Comparison of ENCODE assay signal across 8 mouse cellular contexts in genomic region chr9:102492031-102492795, GRCm38 (mm10). TPM values are rescaled to one million over a fixed set of nuclear protein-coding genes. Genes with fewer than 3 reads are reported as not detected.
DNase-seq lines count a peak whose midpoint lies in the region; ATAC-seq and TF ChIP-seq lines count a peak whose summit lies in the region.

No protein-coding gene starts in this region.

- intact Hi-C loops in gastrocnemius, adult 2 months (cut with DNase I) = no loop called here
- intact Hi-C loops in gastrocnemius, postnatal 14 days (cut with DNase I; ENCODE audit: low total_unique reads) = no loop called here

- no peaks in the 10 kb centered on the region for H3K27me3 ChIP-seq in midbrain, embryonic 12.5 days
- H3K27me3 ChIP-seq in midbrain, embryonic 13.5 days = 0 out of 2 replicates have a peak, but pooled peaks cover 2% of the 10 kb centered on the region

- no peak overlapping the region for H3K4me2 ChIP-seq in midbrain, embryonic 12.5 days (replicated peaks)
- H3K4me2 ChIP-seq in midbrain, embryonic 13.5 days (replicated peaks) = no peak overlapping the region

- peak; percentile 51 for TF ChIP-seq CTCF in gastrocnemius, adult 2 months (IDR thresholded peaks at IDR 0.05)
- TF ChIP-seq CTCF in embryonic fibroblast, embryonic 13.5 days (IDR thresholded peaks at IDR 0.05; ENCODE audit: borderline replicate concordance, insufficient read depth, low read length) = 0 out of 2 replicates have a peak, but pooled peaks have one; percentile 1

- no peak overlapping the region for H3K9ac ChIP-seq in midbrain, embryonic 12.5 days (replicated peaks)
- H3K9ac ChIP-seq in midbrain, embryonic 13.5 days (replicated peaks) = no peak overlapping the region

- 0 out of 2 replicates have a peak, but pooled peaks have one; percentile 23 for ATAC-seq in midbrain, embryonic 12.5 days (ENCODE audit: low FRiP score, low read depth)
- no peak for ATAC-seq in midbrain, embryonic 13.5 days

- no peaks in the 10 kb centered on the region for H3K4me1 ChIP-seq in midbrain, embryonic 12.5 days
- H3K4me1 ChIP-seq in midbrain, embryonic 13.5 days (replicated peaks) = peaks cover 12% of the 10 kb centered on the region
- H3K4me1 ChIP-seq in embryonic fibroblast, embryonic 13.5 days (ENCODE audit: control insufficient read depth, insufficient read depth, low read length) = no peaks in the 10 kb centered on the region

- DNase-seq in gastrocnemius, adult 2 months = no peak
- DNase-seq in gastrocnemius, adult 8-10 months (ENCODE audit: low spot score in 2 of 2) = no peak
- DNase-seq in thymus, postnatal 14 days = peak; percentile 47
- DNase-seq in gastrocnemius, postnatal 14 days = no peak
- DNase-seq in adrenal gland, adult 8-10 months = no peak

- 46% methylated on average over 12 of the region's 12 CpGs for WGBS in midbrain, embryonic 12.5 days
- WGBS in midbrain, embryonic 13.5 days = 44% methylated on average over 12 of the region's 12 CpGs

- H3K9me3 ChIP-seq in midbrain, embryonic 12.5 days = no peaks in the 10 kb centered on the region
- no peaks in the 10 kb centered on the region for H3K9me3 ChIP-seq in midbrain, embryonic 13.5 days

- no peaks in the 10 kb centered on the region for H3K36me3 ChIP-seq in midbrain, embryonic 12.5 days
- no peaks in the 10 kb centered on the region for H3K36me3 ChIP-seq in midbrain, embryonic 13.5 days

- peak overlapping the region; percentile 91 for H3K27ac ChIP-seq in gastrocnemius, adult 2 months
- no peak overlapping the region for H3K27ac ChIP-seq in midbrain, embryonic 12.5 days (replicated peaks)
- H3K27ac ChIP-seq in midbrain, embryonic 13.5 days = no peak overlapping the region
- H3K27ac ChIP-seq in embryonic fibroblast, embryonic 13.5 days (ENCODE audit: insufficient read depth, low read length) = no peak overlapping the region

- H3K4me3 ChIP-seq in gastrocnemius, adult 2 months = no peak overlapping the region
- no peak overlapping the region for H3K4me3 ChIP-seq in midbrain, embryonic 12.5 days
- no peak overlapping the region for H3K4me3 ChIP-seq in midbrain, embryonic 13.5 days (replicated peaks)
- no peak overlapping the region for H3K4me3 ChIP-seq in embryonic fibroblast, embryonic 13.5 days (ENCODE audit: insufficient read depth, low read length)

- no peak for TF ChIP-seq POLR2A in embryonic fibroblast, embryonic 13.5 days (IDR thresholded peaks at IDR 0.05; ENCODE audit: low read depth, low read length)

RNA-seq across cellular contexts. Expression of gene Ky, which starts 13.3 kb away (rescaled TPM):
- total RNA-seq in gastrocnemius, adult 2 months (2021) = 100 to 1,000 TPM in 1 of 2 experiments, 10 to 100 TPM in 1; 97.3 to 101 TPM
- total RNA-seq in gastrocnemius, adult 8-10 months (2022) = 100 to 1,000 TPM in 3 of 4 experiments, 10 to 100 TPM in 1; 68.4 to 165 (median 129) TPM
- 0.17 and 0.61 TPM in 2 replicates for polyA plus RNA-seq in midbrain, embryonic 12.5 days (2016; fragmentation: Nextera tagmentation; extraction: Ambion mirVana)
- 0.17 and 0.32 TPM in 2 replicates for polyA plus RNA-seq in midbrain, embryonic 13.5 days (2015; fragmentation: Nextera tagmentation; extraction: Ambion mirVana)
- polyA plus RNA-seq in embryonic fibroblast, embryonic 13.5 days (2011; ENCODE audit: insufficient read length, low read depth, missing spikeins) = not detected in 2 replicates
- total RNA-seq in gastrocnemius, postnatal 14 days (2021) = 100 to 1,000 TPM; 124 to 167 TPM
- total RNA-seq in adrenal gland, adult 8-10 months (2022) = 1 to 10 TPM in 1 of 4 experiments, under 1 TPM in 3; 0.56 to 1.9 (median 0.72) TPM

Comparison
In these comparisons a context has a peak if more than half of its experiments do, and no peak if none do; other contexts are left out.
1. RNA of gene Ky, which starts 13.3 kb away (total RNA-seq): 124 to 167 TPM in gastrocnemius, postnatal 14 days, 68.4 to 165 TPM in gastrocnemius, adult 8-10 months and 97.3 to 101 TPM in gastrocnemius, adult 2 months; 0.56 to 1.9 TPM in adrenal gland, adult 8-10 months; every median in the first group is over 10 times any median in the second.